Mouse (Mus musculus) hindbrain, embryonic 11.5 days (tissue): Measurements from ENCODE around the gene Sept9. TPM values are rescaled to one million over a fixed set of nuclear protein-coding genes. Genes with fewer than 3 reads are reported as not detected.

Experiments
- ATAC-seq: fragments of 200-750 bp; cut with Nextera tagmentation; 2 replicates; pipeline ENCODE4 v1.8.0; 2017; ENCODE audit warnings: mild to moderate bottlenecking, moderate TSS enrichment, moderate library complexity; ENCODE audit not compliant: low FRiP score
- DNase-seq: peaks from one replicate; pipeline ENCODE4 v3.0.0-alpha.2; 2015; ENCODE audit warnings: low spot score
- H3K27ac ChIP-seq: fragments of 300-500 bp; sonication (generic); 2 replicates; pipeline ENCODE4 v1.5.1; 2014; ENCODE audit warnings: mild to moderate bottlenecking, low read depth, low read length
- H3K27me3 ChIP-seq: fragments of 300-500 bp; sonication (generic); 2 replicates; pipeline ENCODE4 v1.6.1; 2014; ENCODE audit warnings: mild to moderate bottlenecking, low read length, moderate library complexity, mixed read lengths; ENCODE audit not compliant: control insufficient read depth, insufficient read depth
- H3K36me3 ChIP-seq: fragments of 300-500 bp; sonication (generic); 2 replicates; pipeline ENCODE4 v1.6.1; 2014; ENCODE audit warnings: mild to moderate bottlenecking, low read length, moderate library complexity, mixed read lengths; ENCODE audit not compliant: control insufficient read depth, insufficient read depth
- H3K4me1 ChIP-seq: fragments of 300-500 bp; sonication (generic); replicated peaks from 2 replicates; pipeline ENCODE4 v1.6.1; 2014; ENCODE audit warnings: low read length, mixed read lengths; ENCODE audit not compliant: control insufficient read depth, insufficient read depth
- H3K4me2 ChIP-seq: fragments of 300-500 bp; sonication (generic); replicated peaks from 2 replicates; pipeline ENCODE4 v1.6.1; 2014; ENCODE audit warnings: mild to moderate bottlenecking, low read depth, low read length
- H3K4me3 ChIP-seq: fragments of 300-500 bp; sonication (generic); 2 replicates; pipeline ENCODE4 v1.5.1; 2014; ENCODE audit warnings: low read depth, low read length
- H3K9ac ChIP-seq: fragments of 300-500 bp; sonication (generic); 2 replicates; pipeline ENCODE4 v1.6.1; 2014; ENCODE audit warnings: low read depth, low read length
- H3K9me3 ChIP-seq: fragments of 300-500 bp; sonication (generic); 2 replicates; pipeline ENCODE4 v1.6.1; 2016; ENCODE audit warnings: low read length; ENCODE audit not compliant: control insufficient read depth
- WGBS: fragments of 180-500 bp; shearing (Covaris S2); extraction: QIAGEN DNeasy Blood & Tissue Kit; methylation state at CpG from one replicate; pipeline ENCODE4 v1.1.7; 2014; 5-methylcytosine and 5-hydroxymethylcytosine counted together
- polyA plus RNA-seq: library from polyadenylated mRNA; unstranded; fragments of >200 nt; fragmentation: Nextera tagmentation; extraction: Ambion mirVana; gene quantifications from 2 replicates; pipeline ENCODE4 v1.2.1, GENCODE M21; 2014

The Sept9 gene
- polyA plus RNA-seq, 1 experiment from 2014 or later = 126 TPM

DNA sequence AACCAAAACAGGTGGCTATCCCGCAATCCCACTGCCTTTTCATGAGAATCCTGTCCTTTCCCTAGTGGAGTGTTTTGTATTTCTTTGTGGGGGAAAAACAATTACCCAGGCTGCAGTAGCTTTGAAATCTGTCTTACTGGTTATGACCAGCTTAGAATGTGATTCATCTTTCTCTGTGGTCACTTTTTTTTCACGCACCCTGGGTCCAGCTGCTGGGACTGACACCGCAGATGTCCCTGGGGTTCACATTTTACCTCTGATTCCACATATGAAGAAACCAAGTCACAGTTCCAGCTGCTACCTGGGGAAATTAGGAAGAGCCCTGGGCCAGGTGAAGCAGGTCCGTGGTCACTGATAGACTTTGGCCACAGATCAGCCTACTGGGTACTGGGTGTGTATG lies 194.3 kb downstream of the Sept9 start:
- Histone ChIP-seq H3K4me3 (no peak overlapping the region), H3K9ac (no peak overlapping the region), H3K27me3 (no peaks in the 10 kb centered on the region; the same call in 1 of the 2 replicates), H3K9me3 (no peaks in the 10 kb centered on the region), H3K4me1 (peaks cover 14% of the 10 kb centered on the region), H3K27ac (no peak overlapping the region), H3K36me3 (no peaks in the 10 kb centered on the region), H3K4me2 (peak overlapping the region; percentile 53)
- WGBS = 68% methylated on average over 4 of the region's 4 CpGs
- DNase-seq (no peak), ATAC-seq (no peak)

DNA sequence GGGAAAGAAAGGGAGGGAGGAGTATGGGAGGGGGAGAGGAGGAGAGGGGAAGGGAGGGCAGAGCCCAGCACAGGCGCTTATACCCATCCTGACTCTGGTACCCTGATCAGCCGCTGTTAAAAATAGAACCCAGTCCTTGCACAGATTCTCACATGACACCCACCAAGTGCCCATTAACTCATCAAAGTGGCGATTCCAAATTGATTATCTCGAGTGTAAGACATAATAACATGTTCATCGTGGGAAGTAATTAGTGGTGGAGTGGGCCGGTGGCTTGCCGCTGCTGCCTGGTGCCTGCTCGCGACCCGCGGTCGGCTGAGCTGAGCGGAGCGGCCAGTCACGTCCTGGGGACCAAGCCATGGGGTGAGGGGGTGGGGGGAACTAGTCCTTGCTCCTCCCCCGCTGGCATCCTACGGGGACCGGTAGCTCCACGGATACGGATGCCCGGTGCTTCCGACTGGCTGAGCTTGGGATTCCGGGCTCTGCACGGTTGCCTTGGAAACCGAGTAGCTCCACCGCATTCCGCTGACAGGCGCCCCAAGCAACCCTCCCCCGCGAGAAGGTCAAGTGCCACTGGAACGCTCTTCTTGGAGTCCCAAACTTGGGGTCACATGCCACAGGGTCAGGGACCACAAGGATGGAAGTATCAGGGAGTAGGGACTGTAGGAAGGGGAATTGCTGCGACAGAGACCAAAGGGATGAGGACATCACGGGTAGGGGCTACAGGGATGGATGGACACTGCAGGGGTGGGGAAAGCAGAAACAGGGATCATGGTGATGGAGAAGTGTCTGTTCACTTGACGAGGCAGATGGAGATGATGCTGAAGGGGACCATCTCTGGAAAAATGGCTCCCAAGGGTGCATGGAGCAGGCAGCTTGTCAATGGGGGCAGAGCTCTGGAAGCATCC lies 195.0 kb downstream of the Sept9 start:
- Histone ChIP-seq H3K9me3 (no peaks in the 10 kb centered on the region), H3K9ac (peak overlapping the region; percentile 37; the same call in 1 of the 2 replicates), H3K4me1 (peaks cover 14% of the 10 kb centered on the region), H3K4me2 (peak overlapping the region; percentile 53), H3K4me3 (peak overlapping the region; percentile 24), H3K27me3 (no peaks in the 10 kb centered on the region; the same call in 1 of the 2 replicates), H3K27ac (peak overlapping the region; percentile 25; the same call in 1 of the 2 replicates), H3K36me3 (no peaks in the 10 kb centered on the region)
- ATAC-seq = peak; percentile 56; the same call in 1 of the 2 replicates
- under 1% methylated on average over 34 of the region's 34 CpGs for WGBS
- peak; percentile 71 for DNase-seq

DNA sequence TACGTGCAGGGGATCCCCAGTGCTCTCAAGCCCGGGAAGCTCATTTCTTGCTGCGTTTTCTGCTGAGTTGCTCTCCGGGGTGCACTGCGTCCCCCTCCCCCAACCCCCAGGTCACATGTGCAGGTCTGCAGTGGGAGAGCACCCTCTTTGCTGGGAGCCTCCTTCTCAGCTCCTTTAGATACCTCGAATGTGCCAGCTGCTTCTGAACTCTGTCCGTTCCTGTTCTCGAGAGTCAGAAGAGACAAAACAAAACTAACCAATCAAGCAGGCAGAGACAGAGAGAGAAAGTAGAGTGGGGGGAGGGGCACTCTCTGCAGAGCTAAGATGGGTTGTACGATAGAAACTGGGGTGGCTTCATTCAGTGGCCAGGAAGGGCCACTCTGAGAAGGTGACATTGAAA lies 195.8 kb downstream of the Sept9 start:
- H3K9ac ChIP-seq = 0 out of 2 replicates have a peak overlapping the region, but pooled peaks have one; percentile 3
- no peak overlapping the region for H3K4me3 ChIP-seq
- H3K27ac ChIP-seq = peak overlapping the region; percentile 33; the same call in 1 of the 2 replicates
- no peaks in the 10 kb centered on the region; the same call in 1 of the 2 replicates for H3K27me3 ChIP-seq
- peak overlapping the region; percentile 53; the same call in 1 of the 2 replicates for H3K4me2 ChIP-seq
- DNase-seq (peak; percentile 53), ATAC-seq (0 out of 2 replicates have a peak, but pooled peaks have one; percentile 35)
- no peaks in the 10 kb centered on the region for H3K9me3 ChIP-seq
- H3K36me3 ChIP-seq = no peaks in the 10 kb centered on the region
- peaks cover 14% of the 10 kb centered on the region for H3K4me1 ChIP-seq
- WGBS = 3% methylated on average over 9 of the region's 9 CpGs

DNA sequence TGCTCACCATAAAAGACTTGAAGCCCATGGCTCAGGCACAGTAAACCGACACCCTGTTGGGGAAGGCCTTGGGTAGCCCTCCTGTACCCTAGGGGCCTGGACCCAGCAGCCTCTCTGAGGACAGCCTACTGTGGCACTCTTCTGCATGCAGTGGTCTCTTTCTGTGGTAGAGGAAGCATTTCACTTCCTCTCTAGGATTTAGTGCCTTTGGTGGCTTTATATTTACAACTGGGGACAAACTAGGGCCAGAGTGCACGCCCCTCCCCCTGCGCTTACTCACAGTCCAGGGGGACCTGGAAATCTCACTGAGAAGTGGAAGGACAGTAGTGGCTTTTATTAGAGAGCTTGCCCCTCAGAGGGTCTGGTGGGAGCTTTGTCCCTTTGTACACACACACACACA lies 197.5 kb downstream of the Sept9 start:
- Histone ChIP-seq H3K27me3 (no peaks in the 10 kb centered on the region; the same call in 1 of the 2 replicates), H3K9me3 (no peaks in the 10 kb centered on the region), H3K27ac (no peak overlapping the region), H3K36me3 (no peaks in the 10 kb centered on the region), H3K9ac (no peak overlapping the region), H3K4me3 (no peak overlapping the region), H3K4me2 (no peak overlapping the region), H3K4me1 (peaks cover 14% of the 10 kb centered on the region)
- ATAC-seq = no peak
- DNase-seq = no peak
- 88% methylated on average over 3 of the region's 3 CpGs for WGBS

DNA sequence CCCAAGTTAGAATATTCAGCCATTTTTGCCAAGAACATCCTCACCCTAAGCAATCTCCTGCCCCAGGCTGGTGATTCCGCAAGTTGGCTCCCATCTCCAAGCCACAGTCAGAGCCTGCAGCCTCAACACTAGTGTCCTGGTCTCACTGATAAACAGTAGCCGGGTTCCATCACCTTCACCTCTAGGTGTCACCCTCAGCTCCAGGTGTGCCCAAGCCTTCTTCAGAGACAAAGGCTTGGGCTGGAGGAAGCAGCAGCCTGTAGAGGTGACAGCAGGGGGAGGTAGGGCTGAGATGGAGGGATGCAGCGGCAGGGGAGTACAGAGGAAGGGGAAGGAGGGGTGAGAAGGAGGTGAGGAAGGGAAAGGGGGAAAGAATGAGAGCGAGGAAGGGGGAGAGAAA lies 198.3 kb downstream of the Sept9 start:
- DNase-seq (no peak), ATAC-seq (no peak)
- Histone ChIP-seq H3K4me1 (peaks cover 14% of the 10 kb centered on the region), H3K4me3 (no peak overlapping the region), H3K4me2 (no peak overlapping the region), H3K27me3 (no peaks in the 10 kb centered on the region; the same call in 1 of the 2 replicates), H3K9me3 (no peaks in the 10 kb centered on the region), H3K9ac (no peak overlapping the region), H3K36me3 (no peaks in the 10 kb centered on the region), H3K27ac (no peak overlapping the region)
- WGBS = 36% methylated on average over 4 of the region's 4 CpGs

DNA sequence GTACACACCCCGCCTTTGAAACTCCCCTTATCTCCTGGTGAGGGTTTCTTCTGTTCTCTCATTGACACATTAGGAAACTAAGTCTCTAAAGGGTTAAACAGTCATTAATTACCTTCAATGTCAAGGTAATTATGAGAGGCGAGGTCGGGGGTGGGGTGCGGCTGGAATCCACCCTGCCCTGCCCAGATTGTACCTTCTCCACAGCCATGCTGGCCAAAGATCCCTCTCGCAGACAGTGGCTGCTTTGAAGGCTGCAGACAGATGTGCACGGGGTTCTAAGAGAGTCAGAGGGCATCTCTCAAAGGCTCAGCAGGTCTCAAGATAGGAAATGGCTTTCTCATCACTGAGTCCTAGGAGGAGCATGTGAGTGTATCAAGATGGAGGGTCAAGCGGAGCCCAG lies 198.7 kb downstream of the Sept9 start:
- Histone ChIP-seq H3K36me3 (no peaks in the 10 kb centered on the region), H3K4me3 (no peak overlapping the region), H3K9me3 (no peaks in the 10 kb centered on the region), H3K27me3 (no peaks in the 10 kb centered on the region; the same call in 1 of the 2 replicates), H3K4me2 (no peak overlapping the region), H3K9ac (no peak overlapping the region), H3K4me1 (peaks cover 14% of the 10 kb centered on the region), H3K27ac (no peak overlapping the region)
- 53% methylated on average over 7 of the region's 7 CpGs for WGBS
- DNase-seq (no peak), ATAC-seq (no peak)

DNA sequence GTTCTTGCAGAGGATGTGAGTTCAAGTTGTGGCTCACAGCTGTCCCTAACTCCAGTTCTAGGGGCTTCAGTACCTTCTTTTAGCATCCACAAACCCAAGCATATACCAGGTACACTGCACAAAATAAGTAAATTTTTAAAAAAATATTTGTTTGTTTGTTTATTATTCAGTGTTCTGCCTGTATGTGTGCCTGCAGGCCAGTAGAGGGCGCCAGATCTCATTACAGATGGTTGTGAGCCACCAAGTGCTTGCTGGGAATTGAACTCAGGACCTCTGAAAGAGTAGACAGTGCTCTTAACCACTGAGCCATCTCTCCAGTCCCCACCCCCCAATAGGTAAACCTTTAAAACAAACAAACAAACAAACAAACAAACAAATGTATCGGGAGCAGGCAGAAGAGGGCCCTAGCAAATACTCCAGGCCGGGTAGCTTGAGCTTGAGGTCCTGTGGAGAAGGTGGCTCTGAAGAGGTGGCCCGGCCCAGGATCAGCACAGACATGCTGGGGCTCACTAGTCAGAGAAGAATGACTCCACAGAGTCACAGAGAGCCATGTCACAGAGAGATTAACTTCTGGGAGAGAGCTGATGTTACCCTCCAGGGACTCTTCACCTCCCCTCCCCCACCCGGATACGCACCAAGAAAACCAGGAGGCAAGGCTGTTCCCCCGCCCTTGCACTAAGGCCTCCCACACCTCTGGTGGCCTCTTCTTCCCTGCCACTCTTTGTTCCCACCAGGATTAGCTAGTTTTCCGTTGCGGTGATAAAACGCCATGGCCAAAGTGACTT lies 202.3 kb downstream of the Sept9 start:
- DNase-seq (no peak), ATAC-seq (no peak)
- Histone ChIP-seq H3K27ac (no peak overlapping the region), H3K9ac (no peak overlapping the region), H3K9me3 (no peaks in the 10 kb centered on the region), H3K27me3 (no peaks in the 10 kb centered on the region), H3K36me3 (no peaks in the 10 kb centered on the region), H3K4me1 (peaks cover 7% of the 10 kb centered on the region), H3K4me2 (no peak overlapping the region), H3K4me3 (no peak overlapping the region)
- 91% methylated on average over 10 of the region's 10 CpGs for WGBS

DNA sequence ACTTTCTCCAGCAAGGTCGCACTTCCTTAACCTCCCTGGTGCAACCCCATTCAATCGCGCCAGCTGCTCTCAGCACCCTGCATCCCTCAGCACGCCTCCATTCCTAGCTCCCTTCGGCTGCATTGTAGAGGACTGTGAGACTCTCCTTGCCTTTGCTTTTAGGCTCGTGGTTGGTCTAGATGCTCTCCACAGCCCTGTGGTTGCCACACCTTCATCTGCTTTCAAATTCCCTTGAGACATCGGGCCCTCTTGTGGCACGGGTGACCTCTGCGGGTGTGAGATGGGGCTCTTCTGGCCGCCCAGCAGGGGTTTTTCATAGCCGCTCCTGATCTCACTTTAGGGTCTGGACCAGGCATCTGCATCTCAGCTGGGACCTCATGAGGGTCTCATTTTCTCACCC lies 203.1 kb downstream of the Sept9 start:
- WGBS = 85% methylated on average over 11 of the region's 11 CpGs
- Histone ChIP-seq H3K27me3 (no peaks in the 10 kb centered on the region), H3K27ac (no peak overlapping the region), H3K4me3 (no peak overlapping the region), H3K4me2 (no peak overlapping the region), H3K4me1 (peaks cover 10% of the 10 kb centered on the region), H3K9me3 (no peaks in the 10 kb centered on the region), H3K36me3 (no peaks in the 10 kb centered on the region), H3K9ac (no peak overlapping the region)
- DNase-seq (no peak), ATAC-seq (no peak)
